Mouse (Mus musculus): ENCODE results near the gene Tmem25.

Gene Tmem25

GRCm38 (mm10) chr9:44799102-44799957 lies at the start of gene Tmem25:
Tmem25 (minus strand) TSS chr9:44799307.
- DNase-seq (ENCODE audit: low read depth, low spot score): peak; percentile 59

- no peak for DNase-seq (ENCODE audit: low read depth, low spot score)
Measured at GRCm38 (mm10) chr9:44847446-44847845, 48.3 kb upstream of the Tmem25 start.

GRCm38 (mm10) chr9:44841241-44841640 lies 42.1 kb upstream of the Tmem25 start:
- DNase-seq (ENCODE audit: low read depth, low spot score): no peak

- peak; percentile 52 for DNase-seq (ENCODE audit: low read depth, low spot score)
Measured at GRCm38 (mm10) chr9:44836439-44836838, 37.3 kb upstream of the Tmem25 start.

GRCm38 (mm10) chr9:44832356-44832755 lies 33.2 kb upstream of the Tmem25 start:
- no peak for DNase-seq (ENCODE audit: low read depth, low spot score)

GRCm38 (mm10) chr9:44830506-44830905 lies 31.4 kb upstream of the Tmem25 start:
- no peak for DNase-seq (ENCODE audit: low read depth, low spot score)

GRCm38 (mm10) chr9:44828944-44829343 lies 29.8 kb upstream of the Tmem25 start:
- no peak for DNase-seq (ENCODE audit: low read depth, low spot score)

GRCm38 (mm10) chr9:44826660-44827059 lies 27.6 kb upstream of the Tmem25 start:
- DNase-seq (ENCODE audit: low read depth, low spot score): no peak

- DNase-seq (ENCODE audit: low read depth, low spot score): no peak
Measured at GRCm38 (mm10) chr9:44819920-44820827, 21.1 kb upstream of the Tmem25 start.

- DNase-seq (ENCODE audit: low read depth, low spot score): no peak
Measured at GRCm38 (mm10) chr9:44817522-44817921, 18.4 kb upstream of the Tmem25 start.

GRCm38 (mm10) chr9:44814179-44814578 lies 15.1 kb upstream of the Tmem25 start:
- no peak for DNase-seq (ENCODE audit: low read depth, low spot score)

GRCm38 (mm10) chr9:44810316-44810715 lies 11.2 kb upstream of the Tmem25 start:
- DNase-seq (ENCODE audit: low read depth, low spot score): no peak

GRCm38 (mm10) chr9:44807778-44808177 lies 8.7 kb upstream of the Tmem25 start:
- no peak for DNase-seq (ENCODE audit: low read depth, low spot score)

- DNase-seq (ENCODE audit: low read depth, low spot score): no peak
Measured at GRCm38 (mm10) chr9:44807141-44807540, 8.0 kb upstream of the Tmem25 start.

- no peak for DNase-seq (ENCODE audit: low read depth, low spot score)
Measured at GRCm38 (mm10) chr9:44805536-44805935, 6.4 kb upstream of the Tmem25 start.

- DNase-seq (ENCODE audit: low read depth, low spot score): no peak
Measured at GRCm38 (mm10) chr9:44804678-44805077, 5.6 kb upstream of the Tmem25 start.

- DNase-seq (ENCODE audit: low read depth, low spot score): no peak
Measured at GRCm38 (mm10) chr9:44802808-44803450, 3.8 kb upstream of the Tmem25 start, which contains the start of gene Ttc36. Ttc36 (minus strand) TSS chr9:44803072.

GRCm38 (mm10) chr9:44801669-44802068 lies 2.6 kb upstream of the Tmem25 start:
- DNase-seq (ENCODE audit: low read depth, low spot score): no peak

- DNase-seq (ENCODE audit: low read depth, low spot score): no peak
Measured at GRCm38 (mm10) chr9:44799958-44800324, 834 bp upstream of the Tmem25 start.

GRCm38 (mm10) chr9:44798298-44798697 lies 809 bp downstream of the Tmem25 start:
- DNase-seq (ENCODE audit: low read depth, low spot score): no peak

GRCm38 (mm10) chr9:44792842-44793241 lies 6.3 kb downstream of the Tmem25 start:
- no peak for DNase-seq (ENCODE audit: low read depth, low spot score)
